Mouse (Mus musculus): ENCODE data around the gene Tsks. TPM values are rescaled to one million over a fixed set of nuclear protein-coding genes. Genes with fewer than 3 reads are reported as not detected.

Tsks gene
- polyA plus RNA-seq, 1 experiment, result not detected

DNA sequence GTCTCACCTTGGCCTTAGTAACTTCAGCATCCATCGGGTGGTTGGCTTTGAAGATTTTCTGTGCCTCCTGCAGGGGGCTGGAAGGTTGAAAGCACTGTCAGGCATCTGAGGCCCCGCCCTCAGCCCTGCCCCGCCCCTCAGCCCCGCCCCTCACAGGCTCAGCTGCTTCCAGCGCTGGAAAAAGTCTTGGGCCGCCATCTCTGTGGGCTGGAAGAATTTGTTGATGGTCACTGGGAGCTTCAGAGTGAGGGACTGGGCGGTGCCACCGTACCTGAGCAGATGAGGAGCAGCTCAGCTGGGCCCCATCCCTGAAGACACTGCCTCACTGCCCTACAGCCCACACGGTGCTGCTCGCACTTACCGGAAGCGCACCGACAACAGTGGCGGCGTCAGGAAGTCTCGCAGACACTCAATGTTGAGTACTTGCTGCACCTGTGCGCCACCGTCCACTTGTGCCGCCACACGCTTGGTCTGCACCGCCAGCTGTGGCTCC lies 41.7 kb upstream of the Tsks start:
- peaks cover 17% of the 10 kb centered on the region for H3K4me1 ChIP-seq (ENCODE audit: control insufficient read depth, insufficient read depth, insufficient read length, low read length)
- H3K27ac ChIP-seq (ENCODE audit: insufficient read depth, low read depth, low read length), result peak overlapping the region; percentile 62
- H3K36me3 ChIP-seq (ENCODE audit: control insufficient read depth, insufficient read depth, low read length), result peaks cover 39% of the 10 kb centered on the region
- H3K4me3 ChIP-seq (ENCODE audit: low read depth, low read length), result peak overlapping the region; percentile 73
- no peaks in the 10 kb centered on the region for H3K27me3 ChIP-seq (ENCODE audit: control insufficient read depth, insufficient read depth, low read length)
- TF ChIP-seq POLR2A (IDR thresholded peaks at IDR 0.05; ENCODE audit: low read depth, low read length) (no peak), CTCF (IDR thresholded peaks at IDR 0.05; ENCODE audit: extremely low read depth, insufficient read length, insufficient replicate concordance, low read depth, low read length) (no peak)
- 10% methylated on average over 21 of the region's 21 CpGs for WGBS

DNA sequence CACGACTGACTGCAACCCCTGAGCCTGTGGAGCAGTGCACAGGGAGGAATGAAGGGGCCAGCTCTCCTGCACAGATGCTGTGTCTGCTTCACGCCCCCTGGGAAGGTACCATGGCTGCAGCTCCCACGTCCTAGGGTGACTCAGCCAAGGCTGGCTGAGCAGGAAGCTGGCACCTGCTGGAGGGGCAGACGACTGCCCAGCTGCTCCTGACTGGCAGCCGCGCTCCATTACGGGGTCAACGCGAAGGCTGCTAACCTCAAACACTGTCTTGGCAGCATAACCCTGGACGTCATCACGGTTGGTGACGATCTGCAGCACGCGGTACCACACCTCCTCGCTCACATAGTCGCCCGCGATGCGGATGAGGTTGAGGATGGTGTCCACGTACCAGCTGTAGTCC lies 37.6 kb upstream of the Tsks start:
- Histone ChIP-seq H3K4me1 (ENCODE audit: control insufficient read depth, insufficient read depth, insufficient read length, low read length) (peaks cover 5% of the 10 kb centered on the region), H3K27ac (ENCODE audit: insufficient read depth, low read depth, low read length) (no peak overlapping the region), H3K27me3 (ENCODE audit: control insufficient read depth, insufficient read depth, low read length) (no peaks in the 10 kb centered on the region), H3K4me3 (ENCODE audit: low read depth, low read length) (no peak overlapping the region), H3K36me3 (ENCODE audit: control insufficient read depth, insufficient read depth, low read length) (peaks cover 71% of the 10 kb centered on the region)
- no peak for TF ChIP-seq POLR2A (IDR thresholded peaks at IDR 0.05; ENCODE audit: low read depth, low read length)
- WGBS, result 84% methylated on average over 20 of the region's 20 CpGs

GRCm38 (mm10) chr7:44908706-44909476 lies 34.1 kb upstream of the Tsks start:
- peaks cover 77% of the 10 kb centered on the region for H3K36me3 ChIP-seq (ENCODE audit: control insufficient read depth, insufficient read depth, low read length)
- no peak for TF ChIP-seq CTCF (IDR thresholded peaks at IDR 0.05; ENCODE audit: extremely low read depth, insufficient read length, insufficient replicate concordance, low read depth, low read length)
- no peak for TF ChIP-seq POLR2A (IDR thresholded peaks at IDR 0.05; ENCODE audit: low read depth, low read length)
- 86% methylated on average over 15 of the region's 15 CpGs for WGBS

DNA sequence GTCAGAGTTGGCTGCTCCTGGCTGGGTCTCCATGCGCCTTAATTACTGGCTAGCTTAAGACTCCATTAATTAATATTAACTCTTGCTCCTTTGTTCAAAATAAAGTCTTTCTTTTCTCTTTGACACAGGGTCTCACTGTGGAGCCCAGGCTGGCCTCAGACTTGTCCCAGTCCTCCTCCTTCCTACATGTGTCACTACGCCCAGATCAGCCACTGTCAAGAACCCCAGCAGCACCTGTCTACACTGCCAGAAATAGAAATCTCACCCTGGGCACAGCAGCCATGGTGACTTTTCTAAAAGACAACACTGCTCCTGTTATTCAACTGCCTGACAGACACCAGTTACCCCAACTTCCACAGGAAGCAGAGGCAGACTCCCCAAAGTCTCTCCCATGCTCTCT lies 28.6 kb upstream of the Tsks start:
- TF ChIP-seq POLR2A (IDR thresholded peaks at IDR 0.05; ENCODE audit: low read depth, low read length) (no peak), CTCF (IDR thresholded peaks at IDR 0.05; ENCODE audit: extremely low read depth, insufficient read length, insufficient replicate concordance, low read depth, low read length) (no peak)
- no peaks in the 10 kb centered on the region for H3K27me3 ChIP-seq (ENCODE audit: control insufficient read depth, insufficient read depth, low read length)
- WGBS, result 95% methylated on average over 2 of the region's 2 CpGs
- no peaks in the 10 kb centered on the region for H3K4me1 ChIP-seq (ENCODE audit: control insufficient read depth, insufficient read depth, insufficient read length, low read length)
- no peak overlapping the region for H3K4me3 ChIP-seq (ENCODE audit: low read depth, low read length)
- no peak overlapping the region for H3K27ac ChIP-seq (ENCODE audit: insufficient read depth, low read depth, low read length)
- H3K36me3 ChIP-seq (ENCODE audit: control insufficient read depth, insufficient read depth, low read length), result peaks cover 44% of the 10 kb centered on the region

More at GRCm38 (mm10) chr7:44908706-44909476, 34.1 kb upstream of the Tsks start:
- Histone ChIP-seq H3K27ac (ENCODE audit: insufficient read depth, low read depth, low read length) (no peak overlapping the region), H3K4me3 (ENCODE audit: low read depth, low read length) (no peak overlapping the region), H3K27me3 (ENCODE audit: control insufficient read depth, insufficient read depth, low read length) (no peaks in the 10 kb centered on the region), H3K4me1 (ENCODE audit: control insufficient read depth, insufficient read depth, insufficient read length, low read length) (no peaks in the 10 kb centered on the region)

GRCm38 (mm10) chr7:44915314-44915713 lies 27.7 kb upstream of the Tsks start:
- Histone ChIP-seq H3K4me1 (ENCODE audit: control insufficient read depth, insufficient read depth, insufficient read length, low read length) (no peaks in the 10 kb centered on the region), H3K4me3 (ENCODE audit: low read depth, low read length) (no peak overlapping the region), H3K27me3 (ENCODE audit: control insufficient read depth, insufficient read depth, low read length) (no peaks in the 10 kb centered on the region), H3K36me3 (ENCODE audit: control insufficient read depth, insufficient read depth, low read length) (peaks cover 39% of the 10 kb centered on the region), H3K27ac (ENCODE audit: insufficient read depth, low read depth, low read length) (no peak overlapping the region)
- WGBS, result 93% methylated on average over 9 of the region's 9 CpGs
- no peak for TF ChIP-seq CTCF (IDR thresholded peaks at IDR 0.05; ENCODE audit: extremely low read depth, insufficient read length, insufficient replicate concordance, low read depth, low read length)
- TF ChIP-seq POLR2A (IDR thresholded peaks at IDR 0.05; ENCODE audit: low read depth, low read length), result no peak

DNA sequence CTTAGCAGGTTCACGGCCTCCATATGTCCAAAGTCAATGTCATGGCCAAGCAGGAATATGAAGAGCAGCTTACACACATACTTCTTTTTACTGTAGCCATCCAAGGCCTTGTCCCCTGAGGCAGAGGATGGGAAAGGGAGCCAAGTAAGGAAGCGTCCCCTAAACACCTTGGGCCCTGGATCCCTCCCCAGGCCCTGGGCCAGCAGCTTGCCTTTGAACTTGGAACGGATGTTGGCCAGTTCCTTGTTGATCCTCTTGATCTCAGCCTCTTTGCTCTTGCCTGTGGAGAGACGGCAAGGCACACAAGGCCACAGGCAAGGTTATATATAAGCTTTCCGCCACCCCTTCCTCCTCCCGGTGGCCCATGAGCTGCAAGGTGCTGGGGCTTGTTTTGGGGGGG lies 26.8 kb upstream of the Tsks start:
- Histone ChIP-seq H3K4me3 (ENCODE audit: low read depth, low read length) (no peak overlapping the region), H3K4me1 (ENCODE audit: control insufficient read depth, insufficient read depth, insufficient read length, low read length) (no peaks in the 10 kb centered on the region), H3K36me3 (ENCODE audit: control insufficient read depth, insufficient read depth, low read length) (peaks cover 32% of the 10 kb centered on the region), H3K27ac (ENCODE audit: insufficient read depth, low read depth, low read length) (no peak overlapping the region), H3K27me3 (ENCODE audit: control insufficient read depth, insufficient read depth, low read length) (no peaks in the 10 kb centered on the region)
- 76% methylated on average over 6 of the region's 6 CpGs for whole genome bisulfite sequencing
- TF ChIP-seq CTCF (IDR thresholded peaks at IDR 0.05; ENCODE audit: extremely low read depth, insufficient read length, insufficient replicate concordance, low read depth, low read length) (no peak), POLR2A (IDR thresholded peaks at IDR 0.05; ENCODE audit: low read depth, low read length) (no peak)

DNA sequence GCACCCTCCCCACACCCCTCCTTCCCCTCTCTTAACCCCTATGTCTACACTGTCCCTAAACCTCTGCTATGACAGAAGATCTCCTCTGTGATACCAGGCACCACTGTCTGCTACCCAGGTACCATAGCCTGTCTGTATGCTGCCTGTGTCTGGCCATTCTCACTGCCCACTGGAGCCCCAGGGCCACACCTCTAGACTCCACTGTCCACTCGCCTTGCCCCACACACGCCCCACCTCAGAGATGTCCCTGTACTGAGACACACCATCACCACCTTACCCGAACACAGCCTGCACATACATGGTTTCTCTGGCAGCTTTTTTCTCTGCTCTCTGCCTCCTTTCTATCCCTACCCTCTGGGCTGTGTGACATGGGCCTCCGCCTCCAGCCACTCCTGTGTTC lies 26.1 kb upstream of the Tsks start:
- H3K36me3 ChIP-seq (ENCODE audit: control insufficient read depth, insufficient read depth, low read length), result peaks cover 32% of the 10 kb centered on the region
- TF ChIP-seq CTCF (IDR thresholded peaks at IDR 0.05; ENCODE audit: extremely low read depth, insufficient read length, insufficient replicate concordance, low read depth, low read length), result no peak
- TF ChIP-seq POLR2A (IDR thresholded peaks at IDR 0.05; ENCODE audit: low read depth, low read length), result no peak
- no peaks in the 10 kb centered on the region for H3K4me1 ChIP-seq (ENCODE audit: control insufficient read depth, insufficient read depth, insufficient read length, low read length)
- no peaks in the 10 kb centered on the region for H3K27me3 ChIP-seq (ENCODE audit: control insufficient read depth, insufficient read depth, low read length)
- no peak overlapping the region for H3K4me3 ChIP-seq (ENCODE audit: low read depth, low read length)
- H3K27ac ChIP-seq (ENCODE audit: insufficient read depth, low read depth, low read length), result no peak overlapping the region
- WGBS, result 90% methylated on average over 4 of the region's 4 CpGs
